Mouse (Mus musculus) cerebellum, adult 2 months (tissue): ENCODE data around the gene Chd2.

ENCODE experiments used
- CTCF ChIP-seq: fragments of 200-500 bp; IDR thresholded peaks from 2 replicates; pipeline ENCODE4 v1.5.1; 2011; ENCODE audit warnings: low read depth, mild to moderate bottlenecking, control low read depth, low read length, moderate library complexity, borderline replicate concordance; ENCODE audit not compliant: insufficient read depth
- POLR2A ChIP-seq: fragments of 200-500 bp; IDR thresholded peaks from 2 replicates; pipeline ENCODE4 v1.6.1; 2011; ENCODE audit warnings: low read length, control low read depth, borderline replicate concordance; ENCODE audit not compliant: insufficient read depth

- TF ChIP-seq POLR2A (no peak), CTCF (no peak)
Measured at GRCm38 (mm10) chr7:73557671-73558265, 16.1 kb upstream of the Chd2 start.
